Mouse (Mus musculus) adrenal gland, postnatal 36 days (tissue): ENCODE data around the gene A530016L24Rik. TPM values are rescaled to one million over a fixed set of nuclear protein-coding genes. Genes with fewer than 3 reads are reported as not detected.

Experiments
- total RNA-seq, 2 experiments: library from RNA; stranded (reverse); gene quantifications; 2 replicates each; pipeline ENCODE4 v1.2.3; 2021

A530016L24Rik gene
- total RNA-seq, 2 experiments from 2014 or later, result 21.7 to 41.5 TPM

Other genes starting within 250 kb of the A530016L24Rik start
- gene Tmem179, start 27.3 kb downstream of the A530016L24Rik start, total RNA-seq, result 1 to 10 TPM; 4.3 to 5.6 TPM
- gene Inf2, start 99.3 kb downstream of the A530016L24Rik start, total RNA-seq, result 10 to 100 TPM; 23.3 to 27.7 TPM
- gene Adssl1, start 130.6 kb downstream of the A530016L24Rik start, total RNA-seq, result 10 to 100 TPM; 21.8 to 22.7 TPM
- gene Siva1, start 155.2 kb downstream of the A530016L24Rik start, total RNA-seq, result 10 to 100 TPM; 45.4 to 46.9 TPM
- gene Akt1, start 185.4 kb downstream of the A530016L24Rik start, total RNA-seq, result 100 to 1,000 TPM; 256 to 378 TPM
- 1 to 10 TPM; 5.0 to 9.0 TPM for gene Zbtb42, start 189.4 kb downstream of the A530016L24Rik start, total RNA-seq
- gene Cep170b, start 231.0 kb downstream of the A530016L24Rik start, total RNA-seq, result 10 to 100 TPM; 41.5 to 48.8 TPM